Mouse (Mus musculus) thymus, adult 18-20 months (tissue): Measurements from ENCODE around the gene Kcnk1.

ENCODE experiments used
- DNase-seq, 2 experiments: peaks; one replicate each; pipeline ENCODE4 v3.0.0; 2022; ENCODE audit warnings: mixed read lengths in 2 of 2

The Kcnk1 gene

DNA sequence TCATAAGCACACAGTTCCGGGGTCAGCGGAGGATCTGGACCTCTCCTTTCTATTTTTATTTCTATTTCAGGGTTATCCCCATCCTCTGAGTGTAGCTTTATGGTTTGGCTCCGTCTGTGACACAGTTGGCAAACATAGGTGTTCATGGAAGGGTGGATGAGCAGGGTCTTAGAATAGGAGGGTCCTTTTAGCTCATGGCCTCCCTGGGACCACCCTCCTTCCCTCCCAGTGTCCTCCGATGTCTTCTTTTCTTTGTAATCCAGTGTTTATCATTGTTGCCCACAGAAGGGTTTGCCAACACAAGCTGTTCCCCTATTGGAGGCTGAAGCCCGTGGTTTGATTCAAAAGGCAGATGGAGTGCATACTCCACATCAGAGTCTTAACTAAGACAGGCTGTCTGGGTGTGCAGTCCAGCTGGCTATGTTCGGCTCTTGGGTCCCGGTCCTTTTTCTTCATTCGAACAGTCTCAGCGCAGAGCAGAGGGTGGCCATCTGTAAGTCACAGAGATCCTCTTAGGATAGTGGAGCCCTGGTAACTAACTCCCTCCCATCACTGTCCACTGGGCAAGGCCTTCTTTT lies 69.0 kb downstream of the Kcnk1 start:
- no peak for DNase-seq

- DNase-seq, result no peak
Observed at GRCm38 (mm10) chr8:126064587-126065145, 69.7 kb downstream of the Kcnk1 start.

GRCm38 (mm10) chr8:126067306-126067705 lies 72.3 kb downstream of the Kcnk1 start:
- DNase-seq, result no peak

GRCm38 (mm10) chr8:126068136-126068535 lies 73.2 kb downstream of the Kcnk1 start:
- DNase-seq, result no peak

- no peak for DNase-seq
Observed at GRCm38 (mm10) chr8:126072678-126073077, 77.7 kb downstream of the Kcnk1 start.

DNA sequence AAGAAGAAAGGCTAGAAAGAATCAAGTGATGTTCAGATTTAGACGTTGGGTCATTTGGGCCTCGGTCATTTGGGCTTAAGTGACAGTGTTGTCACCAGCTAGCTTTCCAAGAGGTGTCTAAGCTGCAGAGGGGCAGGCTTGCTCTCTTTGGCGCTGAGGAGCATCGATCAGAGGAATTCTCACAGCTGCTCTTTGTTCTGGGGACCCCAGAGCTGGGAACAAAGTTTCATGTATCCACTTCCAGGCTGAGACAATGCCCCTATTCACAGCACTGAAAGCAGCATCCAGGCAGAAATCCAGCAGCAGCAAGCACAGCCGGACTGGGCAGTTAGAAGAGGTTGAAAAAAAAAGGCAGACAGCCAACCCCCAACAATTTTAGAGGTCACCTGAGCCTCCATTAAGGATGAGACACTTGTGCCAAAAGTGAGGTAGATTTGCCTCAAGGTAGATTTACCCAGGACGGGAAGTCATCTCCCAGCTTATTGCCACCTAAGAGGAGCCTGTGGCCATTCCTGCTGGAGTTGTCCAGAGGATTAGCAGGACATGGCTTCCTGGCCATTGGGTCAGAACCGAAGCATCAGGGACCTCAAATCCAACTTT lies 78.3 kb downstream of the Kcnk1 start:
- DNase-seq, result no peak

- DNase-seq, result no peak
Observed at GRCm38 (mm10) chr8:126074111-126074510, 79.1 kb downstream of the Kcnk1 start.

DNA sequence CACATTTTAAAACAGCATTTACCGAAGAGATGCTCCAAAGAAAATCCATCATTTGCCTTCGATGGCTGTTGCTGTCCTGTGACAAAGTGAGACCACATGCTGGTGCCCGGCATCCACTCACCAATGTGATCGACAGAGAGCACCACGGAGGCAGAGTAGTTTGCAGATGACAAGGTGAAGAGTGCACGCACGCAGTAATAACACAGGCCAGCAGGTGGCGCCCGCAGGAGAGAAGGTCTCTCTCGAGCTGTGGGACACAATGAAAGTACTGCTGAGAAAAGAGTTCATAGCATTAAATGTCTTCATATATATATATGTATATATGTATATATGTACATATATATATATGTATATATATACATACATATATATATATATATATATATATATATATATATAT lies 80.4 kb downstream of the Kcnk1 start:
- peak; percentile 8 to 18 for DNase-seq
